ENCODE assay signal across 8 mouse cellular contexts in the genomic region with DNA sequence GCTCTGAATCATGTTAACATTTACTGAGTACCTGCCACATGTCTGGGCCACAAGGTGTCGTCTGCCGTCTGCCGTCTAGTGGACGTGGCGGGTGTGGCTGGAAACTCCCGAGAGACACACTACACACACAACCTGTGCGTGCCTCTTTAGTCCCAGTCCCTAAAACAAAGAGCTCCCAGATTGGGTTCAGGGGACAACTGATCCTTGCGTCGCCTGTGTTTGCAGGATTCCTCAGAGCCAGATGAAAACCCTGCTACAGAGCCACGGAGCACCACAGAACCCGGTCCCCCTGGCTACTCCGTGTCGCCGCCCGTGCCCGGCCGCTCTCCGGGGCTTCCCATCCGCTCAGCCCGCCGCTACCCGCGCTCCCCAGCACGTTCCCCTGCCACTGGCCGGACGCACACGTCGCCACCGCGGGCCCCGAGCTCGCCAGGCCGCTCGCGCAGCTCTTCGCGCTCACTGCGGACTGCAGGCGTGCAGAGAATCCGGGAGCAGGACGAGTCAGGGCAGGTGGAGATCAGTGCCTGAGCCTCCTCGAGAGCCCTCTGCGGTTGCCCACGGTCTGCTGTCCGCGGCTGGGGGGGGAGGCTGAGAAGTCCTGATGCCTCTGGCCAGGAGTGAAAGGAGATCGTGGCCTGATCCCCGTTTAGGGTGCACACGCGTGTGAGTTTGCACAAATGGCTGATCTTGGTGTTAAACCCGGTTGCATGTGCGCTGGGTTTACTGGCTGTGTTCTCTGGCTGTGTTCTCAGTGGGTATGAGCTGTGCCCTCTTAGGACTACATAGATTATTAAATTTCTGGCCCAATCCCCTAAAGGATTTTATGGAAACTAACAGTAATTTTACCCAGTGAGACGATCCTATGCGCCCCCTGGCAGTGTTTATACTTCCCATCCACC. TPM values are rescaled to one million over a fixed set of nuclear protein-coding genes. Genes with fewer than 3 reads are reported as not detected.
DNase-seq lines count a peak whose midpoint lies in the region; ATAC-seq and TF ChIP-seq lines count a peak whose summit lies in the region.

No protein-coding gene starts in this region.

- H3K4me2 ChIP-seq in forebrain, postnatal 0 days (ENCODE audit: low read depth): peak overlapping the region; percentile 78

- peak; percentile 54 for TF ChIP-seq CTCF in forebrain, postnatal 0 days (IDR thresholded peaks at IDR 0.05; ENCODE audit: low read depth)
- peak; percentile 69 for TF ChIP-seq CTCF in lung, adult 2 months (IDR thresholded peaks at IDR 0.05; ENCODE audit: insufficient read depth, low read length)

- peak overlapping the region; percentile 48 for H3K4me3 ChIP-seq in forebrain, postnatal 0 days (ENCODE audit: low read depth, low read length)
- H3K4me3 ChIP-seq in lung, adult 2 months (replicated peaks; ENCODE audit: extremely low read depth, low read depth, low read length): peak overlapping the region; percentile 67

- H3K4me1 ChIP-seq in forebrain, postnatal 0 days (ENCODE audit: insufficient read depth): 0 out of 2 replicates have a peak, but pooled peaks cover 6% of the 10 kb centered on the region
- no peaks in the 10 kb centered on the region for H3K4me1 ChIP-seq in lung, adult 2 months (ENCODE audit: control insufficient read depth, insufficient read depth, low read length)

- WGBS in forebrain, postnatal 0 days: 7% methylated on average over 53 of the region's 54 CpGs
- 4% methylated on average over 54 of the region's 54 CpGs for WGBS in lung, adult 2 months

- H3K27ac ChIP-seq in forebrain, postnatal 0 days (ENCODE audit: low read depth, low read length): peak overlapping the region; percentile 62; the same call in 1 of the 2 replicates

- H3K9me3 ChIP-seq in forebrain, postnatal 0 days (ENCODE audit: low read length): no peaks in the 10 kb centered on the region

- peak overlapping the region; percentile 77 for H3K9ac ChIP-seq in forebrain, postnatal 0 days

- no peak for DNase-seq in frontal cortex, postnatal 14 days (ENCODE audit: low spot score in 2 of 2)
- DNase-seq in adrenal gland, adult 8-10 months: peak; percentile 27
- peak; percentile 67 for DNase-seq in forebrain, postnatal 0 days
- DNase-seq in induced T-regulatory cell, adult 2 months (ENCODE audit: low read depth): peak; percentile 7
- peak; percentile 62 for DNase-seq in lung, adult 2 months
- DNase-seq in ovary, postnatal 14 days (ENCODE audit: low spot score): peak; percentile 15

- H3K36me3 ChIP-seq in forebrain, postnatal 0 days (ENCODE audit: insufficient read depth): no peaks in the 10 kb centered on the region

- ATAC-seq in frontal cortex, adult (ENCODE audit: low TSS enrichment): peak; percentile 75
- peak; percentile 90 for ATAC-seq in forebrain, postnatal 0 days
- ATAC-seq in monocyte, adult 5-6 weeks (replicated peaks; ENCODE audit: insufficient number of reproducible peaks, low FRiP score, low TSS enrichment, poor library complexity, severe bottlenecking): no peak

- peak; percentile 34; the same call in 1 of the 2 replicates for TF ChIP-seq POLR2A in lung, adult 2 months (IDR thresholded peaks at IDR 0.05; ENCODE audit: borderline replicate concordance, extremely low read depth, low read depth, low read length)

- H3K27me3 ChIP-seq in forebrain, postnatal 0 days (ENCODE audit: insufficient read depth, low read length): no peaks in the 10 kb centered on the region

RNA-seq across cellular contexts. Expression of a gene that starts 17.2 kb away (rescaled TPM):
- total RNA-seq in adrenal gland, adult 8-10 months (2022): 10 to 100 TPM; 24.3 to 37.8 (median 29.3) TPM
- total RNA-seq in forebrain, postnatal 0 days (2014; rRNA removed): 4.1 and 9.6 TPM in 2 replicates
- 3.1 and 3.3 TPM in 2 replicates for polyA plus RNA-seq in forebrain, postnatal 0 days (2015; fragmentation: Nextera tagmentation; extraction: Ambion mirVana)
- polyA plus RNA-seq in lung, adult 2 months (2012; rRNA removed): 67.8 and 88.4 TPM in 2 replicates
- total RNA-seq in monocyte, adult 5-6 weeks (2017): not detected in 3 replicates

RNA-seq across cellular contexts. Expression of a gene that starts 17.4 kb away (rescaled TPM):
- under 1 TPM in 3 of 4 experiments, not detected in 1; 0.14 to 0.31 (median 0.30) TPM for total RNA-seq in adrenal gland, adult 8-10 months (2022)
- total RNA-seq in forebrain, postnatal 0 days (2014; rRNA removed): 11.8 and 17.2 TPM in 2 replicates
- polyA plus RNA-seq in forebrain, postnatal 0 days (2015; fragmentation: Nextera tagmentation; extraction: Ambion mirVana): 27.8 and 39.8 TPM in 2 replicates
- 2.0 and 2.9 TPM in 2 replicates for polyA plus RNA-seq in lung, adult 2 months (2012; rRNA removed)
- not detected in 3 replicates for total RNA-seq in monocyte, adult 5-6 weeks (2017)

RNA-seq across cellular contexts. Expression of a gene that starts 36.3 kb away (rescaled TPM):
- total RNA-seq in adrenal gland, adult 8-10 months (2022): 1 to 10 TPM; 2.8 to 5.3 (median 3.9) TPM
- total RNA-seq in forebrain, postnatal 0 days (2014; rRNA removed): 6.3 and 8.7 TPM in 2 replicates
- polyA plus RNA-seq in forebrain, postnatal 0 days (2015; fragmentation: Nextera tagmentation; extraction: Ambion mirVana): 4.2 and 7.8 TPM in 2 replicates
- 1.7 and 2.1 TPM in 2 replicates for polyA plus RNA-seq in lung, adult 2 months (2012; rRNA removed)
- 2.0 to 13.8 TPM (median 2.8 TPM) in 3 replicates for total RNA-seq in monocyte, adult 5-6 weeks (2017)

RNA-seq across cellular contexts. Expression of a gene that starts 48.5 kb away (rescaled TPM):
- total RNA-seq in adrenal gland, adult 8-10 months (2022): 1 to 10 TPM; 1.3 to 2.1 (median 1.7) TPM
- total RNA-seq in forebrain, postnatal 0 days (2014; rRNA removed): 1.2 and 1.9 TPM in 2 replicates
- polyA plus RNA-seq in forebrain, postnatal 0 days (2015; fragmentation: Nextera tagmentation; extraction: Ambion mirVana): 0.48 and 1.5 TPM in 2 replicates
- polyA plus RNA-seq in lung, adult 2 months (2012; rRNA removed): 0.07 and 0.22 TPM in 2 replicates
- total RNA-seq in monocyte, adult 5-6 weeks (2017): not detected in 3 replicates

Comparison
In these comparisons a context has a peak if more than half of its experiments do, and no peak if none do; other contexts are left out.
1. DNase-seq: peak in adrenal gland, adult 8-10 months (single experiment), forebrain, postnatal 0 days (single experiment), induced T-regulatory cell, adult 2 months (single experiment), lung, adult 2 months (single experiment) and ovary, postnatal 14 days (single experiment); none in frontal cortex, postnatal 14 days (0 of 2).